Mouse (Mus musculus) forebrain, embryonic 12.5 days (tissue): Measurements from ENCODE around the gene Rab30. TPM values are rescaled to one million over a fixed set of nuclear protein-coding genes. Genes with fewer than 3 reads are reported as not detected.
A peak's percentile ranks its signal among the peaks of the same experiment; 100 is the strongest.

Experiments used
- ATAC-seq: fragments of 200-750 bp; cut with Nextera tagmentation; 2 replicates; pipeline ENCODE4 v1.8.0; 2017; ENCODE audit warnings: moderate TSS enrichment; ENCODE audit not compliant: low FRiP score
- H3K27ac ChIP-seq: fragments of 300-500 bp; sonication (generic); 2 replicates; pipeline ENCODE4 v1.5.1; 2016; ENCODE audit warnings: mild to moderate bottlenecking
- H3K27me3 ChIP-seq: fragments of 300-500 bp; sonication (generic); 2 replicates; pipeline ENCODE4 v1.6.1; 2016; ENCODE audit warnings: mild to moderate bottlenecking
- H3K36me3 ChIP-seq: fragments of 300-500 bp; sonication (generic); replicated peaks from 2 replicates; pipeline ENCODE4 v1.6.1; 2016; ENCODE audit warnings: mild to moderate bottlenecking
- H3K4me1 ChIP-seq: fragments of 300-500 bp; sonication (generic); 2 replicates; pipeline ENCODE4 v1.6.1; 2016
- H3K4me2 ChIP-seq: fragments of 300-500 bp; sonication (generic); 2 replicates; pipeline ENCODE4 v1.6.1; 2016; ENCODE audit warnings: mild to moderate bottlenecking, moderate library complexity
- H3K4me3 ChIP-seq: fragments of 300-500 bp; sonication (generic); replicated peaks from 2 replicates; pipeline ENCODE4 v1.5.1; 2016; ENCODE audit warnings: mild to moderate bottlenecking
- H3K9ac ChIP-seq: fragments of 300-500 bp; sonication (generic); 2 replicates; pipeline ENCODE4 v1.6.1; 2016; ENCODE audit warnings: mild to moderate bottlenecking
- H3K9me3 ChIP-seq: fragments of 300-500 bp; sonication (generic); 2 replicates; pipeline ENCODE4 v1.6.1; 2016
- WGBS: fragments of 180-500 bp; shearing (Covaris S2); methylation state at CpG from one replicate; pipeline ENCODE4 v1.1.7; 2016; 5-methylcytosine and 5-hydroxymethylcytosine counted together
- polyA plus RNA-seq: library from polyadenylated mRNA; unstranded; fragments of >200 nt; fragmentation: Nextera tagmentation; extraction: Ambion mirVana; gene quantifications from 2 replicates; pipeline ENCODE4 v1.2.1, GENCODE M21; 2016

Rab30 gene
- polyA plus RNA-seq, 1 experiment from 2014 or later, result 22.0 TPM

- Histone ChIP-seq H3K4me3 (no peak overlapping the region), H3K36me3 (peaks cover 5% of the 10 kb centered on the region), H3K27ac (no peak overlapping the region), H3K9me3 (no peaks in the 10 kb centered on the region), H3K4me2 (no peak overlapping the region), H3K27me3 (no peaks in the 10 kb centered on the region), H3K9ac (no peak overlapping the region), H3K4me1 (no peaks in the 10 kb centered on the region)
- WGBS, result 93% methylated on average over 6 of the region's 6 CpGs
- ATAC-seq, result no peak
These were observed 91.0 kb downstream of the Rab30 start for GRCm38 (mm10) chr7:92832395-92832794.

GRCm38 (mm10) chr7:92834391-92834790, 93.0 kb downstream of the Rab30 start:
- no peak overlapping the region for H3K27ac ChIP-seq
- peaks cover 5% of the 10 kb centered on the region for H3K36me3 ChIP-seq
- no peaks in the 10 kb centered on the region for H3K4me1 ChIP-seq
- H3K27me3 ChIP-seq, result no peaks in the 10 kb centered on the region
- no peak overlapping the region for H3K9ac ChIP-seq
- no peak for ATAC-seq
- no peak overlapping the region for H3K4me2 ChIP-seq
- WGBS, result 85% methylated on average over 2 of the region's 2 CpGs
- H3K4me3 ChIP-seq, result no peak overlapping the region
- no peaks in the 10 kb centered on the region for H3K9me3 ChIP-seq

- no peak for ATAC-seq
- H3K36me3 ChIP-seq, result peaks cover 5% of the 10 kb centered on the region
- 87% methylated on average over 3 of the region's 3 CpGs for WGBS
- H3K27ac ChIP-seq, result no peak overlapping the region
- no peak overlapping the region for H3K9ac ChIP-seq
- H3K4me2 ChIP-seq, result no peak overlapping the region
- H3K9me3 ChIP-seq, result no peaks in the 10 kb centered on the region
- no peaks in the 10 kb centered on the region for H3K4me1 ChIP-seq
- no peak overlapping the region for H3K4me3 ChIP-seq
- H3K27me3 ChIP-seq, result no peaks in the 10 kb centered on the region
These were observed 95.0 kb downstream of the Rab30 start for GRCm38 (mm10) chr7:92836447-92836846.

- H3K9me3 ChIP-seq, result no peaks in the 10 kb centered on the region
These were observed 95.8 kb downstream of the Rab30 start for GRCm38 (mm10) chr7:92837226-92837625.

GRCm38 (mm10) chr7:92837907-92838306, 96.5 kb downstream of the Rab30 start:
- ATAC-seq, result no peak
- WGBS, result 79% methylated on average over 3 of the region's 3 CpGs
- H3K4me3 ChIP-seq, result no peak overlapping the region

More at GRCm38 (mm10) chr7:92837226-92837625, 95.8 kb downstream of the Rab30 start:
- Histone ChIP-seq H3K36me3 (peaks cover 5% of the 10 kb centered on the region; the same call in 1 of the 2 replicates), H3K4me2 (no peak overlapping the region), H3K27me3 (no peaks in the 10 kb centered on the region), H3K27ac (no peak overlapping the region), H3K9ac (no peak overlapping the region), H3K4me1 (no peaks in the 10 kb centered on the region), H3K4me3 (no peak overlapping the region)
- ATAC-seq, result no peak
- WGBS, result 93% methylated on average over 11 of the region's 11 CpGs

GRCm38 (mm10) chr7:92842254-92842653, 100.9 kb downstream of the Rab30 start:
- no peak overlapping the region for H3K9ac ChIP-seq
- 97% methylated on average over 2 of the region's 2 CpGs for WGBS
- no peaks in the 10 kb centered on the region for H3K9me3 ChIP-seq
- H3K4me2 ChIP-seq, result no peak overlapping the region
- H3K4me1 ChIP-seq, result no peaks in the 10 kb centered on the region
- no peak overlapping the region for H3K27ac ChIP-seq
- no peak for ATAC-seq
- no peaks in the 10 kb centered on the region for H3K36me3 ChIP-seq
- no peak overlapping the region for H3K4me3 ChIP-seq
- H3K27me3 ChIP-seq, result no peaks in the 10 kb centered on the region

More at GRCm38 (mm10) chr7:92837907-92838306, 96.5 kb downstream of the Rab30 start:
- Histone ChIP-seq H3K36me3 (peaks cover 5% of the 10 kb centered on the region; the same call in 1 of the 2 replicates), H3K9me3 (no peaks in the 10 kb centered on the region), H3K27ac (no peak overlapping the region), H3K4me1 (no peaks in the 10 kb centered on the region), H3K4me2 (no peak overlapping the region), H3K27me3 (no peaks in the 10 kb centered on the region), H3K9ac (no peak overlapping the region)

DNA sequence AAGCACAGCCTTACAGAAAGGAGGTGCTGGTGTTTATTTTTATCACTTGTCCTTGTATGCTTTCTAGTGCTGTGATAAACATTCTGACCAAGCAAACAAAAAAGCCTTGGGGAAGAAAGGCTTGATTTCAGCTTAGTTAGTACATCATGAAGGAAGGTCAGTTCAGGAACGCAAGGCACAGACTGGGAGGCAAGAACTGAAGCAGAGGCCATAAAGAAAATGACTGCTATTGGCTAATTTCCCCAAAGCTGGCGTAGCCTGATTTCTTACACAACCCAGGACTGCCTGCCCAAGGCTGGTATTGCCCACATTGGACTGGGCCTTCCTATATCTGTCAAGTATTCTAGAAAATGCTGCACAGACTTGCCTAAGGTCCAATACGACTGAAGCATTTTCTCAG, 106.8 kb downstream of the Rab30 start:
- Histone ChIP-seq H3K9me3 (no peaks in the 10 kb centered on the region), H3K27ac (no peak overlapping the region), H3K27me3 (no peaks in the 10 kb centered on the region), H3K36me3 (no peaks in the 10 kb centered on the region), H3K4me3 (no peak overlapping the region), H3K4me1 (no peaks in the 10 kb centered on the region), H3K4me2 (no peak overlapping the region), H3K9ac (no peak overlapping the region)
- no peak for ATAC-seq
- WGBS, result 93% methylated on average over 3 of the region's 3 CpGs

GRCm38 (mm10) chr7:92866526-92866925, 125.1 kb downstream of the Rab30 start:
- Histone ChIP-seq H3K4me3 (no peak overlapping the region), H3K27me3 (no peaks in the 10 kb centered on the region), H3K4me2 (no peak overlapping the region), H3K36me3 (peaks cover 3% of the 10 kb centered on the region; the same call in 1 of the 2 replicates), H3K27ac (no peak overlapping the region), H3K9ac (no peak overlapping the region), H3K9me3 (no peaks in the 10 kb centered on the region), H3K4me1 (no peaks in the 10 kb centered on the region)
- no peak for ATAC-seq
- WGBS, result 38% methylated on average over 2 of the region's 2 CpGs

GRCm38 (mm10) chr7:92870161-92870560, 128.8 kb downstream of the Rab30 start:
- H3K4me3 ChIP-seq, result no peak overlapping the region
- H3K4me2 ChIP-seq, result no peak overlapping the region
- H3K27ac ChIP-seq, result no peak overlapping the region
- H3K27me3 ChIP-seq, result no peaks in the 10 kb centered on the region
- H3K9ac ChIP-seq, result no peak overlapping the region
- ATAC-seq, result no peak
- peaks cover 7% of the 10 kb centered on the region for H3K4me1 ChIP-seq
- no peaks in the 10 kb centered on the region for H3K36me3 ChIP-seq
- WGBS, result 79% methylated on average over 3 of the region's 3 CpGs
- no peaks in the 10 kb centered on the region for H3K9me3 ChIP-seq

DNA sequence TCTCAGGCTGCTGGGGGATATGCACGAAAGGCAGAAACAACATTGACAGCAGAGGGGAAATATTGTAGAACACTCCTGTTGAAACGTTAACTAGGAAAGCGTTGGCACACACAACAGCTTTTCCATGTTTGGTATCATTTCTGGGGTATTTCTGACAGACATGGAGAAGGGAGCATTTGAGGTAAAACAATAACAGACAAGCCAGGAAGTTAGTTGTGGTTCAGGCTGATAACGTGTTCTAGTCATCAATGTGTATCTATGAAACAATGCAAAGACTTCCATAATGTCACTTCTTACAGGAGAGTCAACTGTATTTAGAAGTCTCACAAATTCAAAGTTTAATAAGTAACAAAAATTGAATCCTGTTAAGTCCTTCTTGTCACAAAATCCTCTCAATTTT, 130.2 kb downstream of the Rab30 start:
- H3K4me3 ChIP-seq, result no peak overlapping the region
- ATAC-seq, result no peak
- 95% methylated on average over 4 of the region's 4 CpGs for WGBS
- no peak overlapping the region for H3K9ac ChIP-seq
- no peak overlapping the region for H3K4me2 ChIP-seq
- H3K9me3 ChIP-seq, result no peaks in the 10 kb centered on the region
- H3K36me3 ChIP-seq, result no peaks in the 10 kb centered on the region
- H3K27ac ChIP-seq, result no peak overlapping the region
- H3K4me1 ChIP-seq, result peaks cover 19% of the 10 kb centered on the region
- no peaks in the 10 kb centered on the region for H3K27me3 ChIP-seq

- H3K9ac ChIP-seq, result peak within 1 kb of the TSS; percentile 68
- ATAC-seq, result peak; percentile 88
- no peaks in the 10 kb centered on the region for H3K36me3 ChIP-seq
- peak within 1 kb of the TSS; percentile 99 for H3K27ac ChIP-seq
- peak within 1 kb of the TSS; percentile 66 for H3K4me2 ChIP-seq
- peaks cover 24% of the 10 kb centered on the region for H3K4me1 ChIP-seq
- no peaks in the 10 kb centered on the region for H3K27me3 ChIP-seq
- no peaks in the 10 kb centered on the region for H3K9me3 ChIP-seq
- WGBS, result under 1% methylated on average over 53 of the region's 53 CpGs
- H3K4me3 ChIP-seq, result peak within 1 kb of the TSS; percentile 56
These were observed 132.8 kb downstream of the Rab30 start, which contains the start of the genes Ddias and Prcp for GRCm38 (mm10) chr7:92874116-92874675. Gene Ddias (minus strand): TSS chr7:92874247. Gene Prcp (plus strand): TSS chr7:92874470.

DNA sequence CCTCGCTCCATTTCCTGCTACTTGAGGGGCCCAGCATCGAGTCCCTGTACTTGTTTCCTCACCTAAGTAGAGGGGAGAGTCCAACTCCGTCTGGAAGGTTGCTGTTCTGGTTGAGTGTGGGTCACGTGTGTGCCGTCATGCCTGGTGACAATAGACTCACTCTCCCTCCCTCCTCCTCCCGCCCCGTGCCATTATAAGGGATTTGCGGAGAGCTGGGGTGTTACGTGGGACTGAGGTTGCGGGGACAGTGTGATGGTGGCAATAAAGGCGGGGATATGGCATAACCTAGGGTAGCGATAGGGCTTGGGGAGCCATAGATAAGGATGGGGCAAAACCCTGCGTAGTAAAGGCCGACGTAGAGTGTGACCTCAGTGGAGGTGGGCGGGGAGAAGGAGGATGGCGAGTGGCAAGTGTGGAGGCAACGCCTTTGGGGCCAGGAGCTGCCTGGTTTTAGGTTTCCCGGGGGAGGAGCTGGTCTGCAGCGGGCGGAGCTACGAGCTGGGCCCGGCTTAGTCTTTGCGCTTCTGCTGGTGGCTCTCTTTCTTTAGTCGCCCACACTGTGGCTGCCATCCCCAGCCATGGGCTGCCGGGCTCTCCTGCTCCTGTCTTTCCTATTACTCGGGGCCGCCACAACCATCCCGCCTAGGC, 133.5 kb downstream of the Rab30 start:
- WGBS, result under 1% methylated on average over 29 of the region's 29 CpGs
- no peaks in the 10 kb centered on the region for H3K36me3 ChIP-seq
- peak overlapping the region; percentile 68 for H3K9ac ChIP-seq
- peaks cover 24% of the 10 kb centered on the region for H3K4me1 ChIP-seq
- no peaks in the 10 kb centered on the region for H3K9me3 ChIP-seq
- peak overlapping the region; percentile 66 for H3K4me2 ChIP-seq
- ATAC-seq, result peak; percentile 92
- H3K27ac ChIP-seq, result peak overlapping the region; percentile 99
- no peaks in the 10 kb centered on the region for H3K27me3 ChIP-seq
- peak overlapping the region; percentile 56 for H3K4me3 ChIP-seq

DNA sequence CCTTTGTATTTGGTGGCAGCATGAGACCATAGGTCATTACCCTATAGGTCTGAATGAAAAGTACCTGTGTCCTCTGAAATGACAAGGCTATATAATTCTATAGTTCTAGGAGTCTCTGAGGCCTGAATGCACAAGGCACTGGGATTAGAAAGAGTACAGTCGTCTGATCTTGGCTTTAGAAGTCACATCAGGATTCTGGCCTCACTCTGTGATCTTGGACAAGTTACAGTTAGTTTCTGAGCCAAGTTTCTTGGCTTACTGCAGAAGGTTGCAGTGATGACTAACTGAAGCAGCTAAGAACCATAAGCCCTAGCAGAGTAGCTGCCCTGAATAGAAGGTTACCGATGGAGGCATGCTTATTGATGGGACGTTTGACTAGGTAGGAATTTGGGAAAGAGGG, 134.7 kb downstream of the Rab30 start:
- H3K36me3 ChIP-seq, result no peaks in the 10 kb centered on the region
- H3K4me2 ChIP-seq, result peak overlapping the region; percentile 66
- no peak for ATAC-seq
- H3K4me1 ChIP-seq, result peaks cover 24% of the 10 kb centered on the region
- peak overlapping the region; percentile 56 for H3K4me3 ChIP-seq
- no peaks in the 10 kb centered on the region for H3K27me3 ChIP-seq
- no peaks in the 10 kb centered on the region for H3K9me3 ChIP-seq
- peak overlapping the region; percentile 68; the same call in 1 of the 2 replicates for H3K9ac ChIP-seq
- no peak overlapping the region for H3K27ac ChIP-seq
- 52% methylated on average over 3 of the region's 3 CpGs for WGBS
